Mouse (Mus musculus) thymus, postnatal 25 days (tissue): Measurements from ENCODE around the gene Fkrp.

ENCODE experiments used
- DNase-seq: peaks from one replicate; pipeline ENCODE4 v3.0.0; 2022

The Fkrp gene

DNA sequence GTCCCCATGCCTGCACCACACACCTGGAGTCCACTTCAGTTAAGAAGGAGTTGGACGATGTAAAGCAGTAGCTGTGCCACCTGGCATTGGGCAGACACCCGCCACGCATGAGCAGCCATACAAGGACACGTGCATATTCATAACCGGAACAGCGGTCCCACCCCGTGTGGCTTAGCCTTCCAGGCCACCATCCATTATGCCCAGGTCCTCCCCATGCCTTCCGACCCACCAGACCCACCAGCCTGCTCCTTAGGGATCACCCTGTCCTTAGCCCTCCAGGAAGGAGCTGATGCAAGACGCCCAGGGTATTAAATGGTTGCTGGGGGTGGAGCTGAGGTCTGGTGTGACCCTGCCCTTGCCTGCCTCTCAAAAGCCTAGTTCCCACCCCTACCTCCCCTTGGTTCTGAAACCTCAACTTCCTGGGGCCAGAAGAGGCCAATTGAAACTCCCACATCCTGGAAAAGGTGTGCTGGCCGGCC is 32.0 kb downstream of the Fkrp start:
- DNase-seq: no peak

- no peak for DNase-seq
These were observed 32.6 kb downstream of the Fkrp start for GRCm38 (mm10) chr7:16783758-16784415.

DNA sequence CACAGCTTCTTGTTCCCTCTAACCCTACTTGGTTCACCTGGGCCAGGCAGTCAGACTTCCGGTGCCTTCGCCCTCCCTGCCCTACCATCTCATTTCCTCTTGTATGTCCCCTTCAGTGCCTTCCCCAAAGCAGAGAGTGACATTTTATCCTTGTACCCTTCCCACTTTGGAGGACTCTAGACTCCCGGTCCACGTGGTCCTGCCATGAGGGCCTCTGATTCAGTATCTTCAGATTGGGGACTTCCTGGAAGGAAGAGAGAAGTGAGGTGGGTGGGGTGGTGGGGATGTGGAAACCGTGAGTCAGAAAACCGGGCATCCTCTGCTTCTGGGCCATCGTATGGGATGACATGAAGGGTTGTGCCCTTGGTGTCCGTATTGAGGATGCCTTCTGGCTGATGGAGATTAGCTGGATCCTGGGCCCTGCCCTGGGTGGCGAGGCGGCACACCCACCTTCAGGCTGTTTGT is 33.3 kb downstream of the Fkrp start:
- DNase-seq: peak; percentile 59

DNA sequence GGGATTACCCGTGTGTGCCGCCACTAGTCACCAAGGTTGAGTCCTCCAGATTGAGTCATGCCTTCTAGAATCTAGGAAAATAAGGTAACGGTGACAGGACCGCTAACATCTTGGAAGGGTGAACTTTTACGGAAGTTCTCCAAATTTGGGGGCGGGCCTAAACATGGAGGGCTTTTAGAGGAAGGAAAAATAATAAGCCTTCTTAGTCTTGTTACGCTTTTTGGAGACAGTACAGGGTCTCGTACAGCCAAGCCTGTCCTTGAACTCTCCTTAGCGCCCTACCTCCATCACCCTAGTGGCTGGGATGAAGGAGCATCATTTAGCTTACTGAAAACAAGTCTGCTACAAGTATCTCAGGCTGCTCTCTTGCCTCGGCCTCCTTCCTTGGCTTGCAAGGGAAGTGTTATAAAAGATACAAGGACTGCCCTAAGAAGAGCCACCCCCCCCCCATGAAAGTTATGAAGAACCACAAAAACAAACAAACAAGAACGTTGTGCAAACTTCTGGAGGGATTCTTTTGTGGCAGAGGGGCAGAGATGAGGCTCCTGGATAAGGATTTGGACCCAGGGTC is 33.9 kb downstream of the Fkrp start:
- DNase-seq: no peak

GRCm38 (mm10) chr7:16781816-16782554 is 34.5 kb downstream of the Fkrp start:
- DNase-seq: peak; percentile 57

- DNase-seq: no peak
These were observed 35.0 kb downstream of the Fkrp start for GRCm38 (mm10) chr7:16781555-16781815.

DNA sequence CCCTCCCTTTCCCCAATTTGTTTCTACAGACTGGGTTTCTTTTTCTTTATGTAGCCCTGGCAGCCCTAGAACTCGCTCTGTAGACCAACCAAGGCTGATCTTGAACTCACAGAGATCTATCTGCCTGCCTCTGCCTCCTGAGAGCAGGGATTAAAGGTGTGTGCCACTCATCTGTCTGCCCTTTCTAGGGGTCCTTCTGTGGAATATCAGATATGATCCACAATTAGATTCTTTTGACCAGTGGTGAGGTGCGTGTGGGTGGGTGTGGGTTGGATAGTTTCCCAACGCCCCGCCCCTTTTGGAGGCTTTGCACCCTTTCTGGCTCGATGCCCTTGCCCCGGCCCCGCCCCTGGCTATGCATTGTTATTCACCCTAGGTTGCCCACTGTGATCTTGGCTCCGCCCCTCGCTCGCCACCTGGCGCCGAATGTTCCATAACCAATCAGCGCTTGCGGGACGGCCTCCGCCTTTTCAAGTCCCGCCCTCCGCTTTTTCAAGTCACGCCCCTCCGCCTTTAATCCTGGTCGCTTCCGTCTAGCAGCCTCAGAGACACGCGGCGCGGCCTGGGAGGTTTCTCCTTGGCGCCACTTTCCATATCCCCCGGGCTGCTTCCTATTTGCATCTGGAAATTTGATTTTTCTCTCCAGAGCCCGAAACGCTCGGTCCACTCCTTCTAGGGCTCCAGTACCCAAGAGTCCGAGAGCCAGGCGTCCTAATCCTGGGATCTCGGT is 35.5 kb downstream of the Fkrp start, which contains the start of gene Slc1a5:
Gene Slc1a5, plus strand, starts transcription at position 516 of the 730 bp plus-strand sequence.
- DNase-seq: peak; percentile 97

DNA sequence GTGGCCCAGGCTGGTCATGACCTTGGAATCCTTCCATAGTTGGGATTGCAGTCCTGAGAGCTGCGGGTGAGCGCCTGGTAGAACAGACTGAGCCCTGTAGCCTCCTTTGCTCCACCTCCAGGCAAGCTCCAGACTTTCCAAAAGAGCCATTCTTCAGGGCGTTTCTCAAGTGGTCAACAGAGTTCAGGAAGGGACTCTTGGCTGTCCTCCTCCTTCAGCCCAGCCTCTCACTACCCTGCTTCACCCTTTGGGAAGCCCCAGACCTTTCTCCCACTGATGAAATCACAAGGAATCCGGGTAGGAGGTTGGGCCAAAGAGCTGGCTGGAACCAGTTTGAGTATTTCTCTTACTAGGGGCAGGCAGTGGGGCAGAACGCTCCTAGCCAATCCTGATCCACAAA is 36.5 kb downstream of the Fkrp start:
- no peak for DNase-seq

DNA sequence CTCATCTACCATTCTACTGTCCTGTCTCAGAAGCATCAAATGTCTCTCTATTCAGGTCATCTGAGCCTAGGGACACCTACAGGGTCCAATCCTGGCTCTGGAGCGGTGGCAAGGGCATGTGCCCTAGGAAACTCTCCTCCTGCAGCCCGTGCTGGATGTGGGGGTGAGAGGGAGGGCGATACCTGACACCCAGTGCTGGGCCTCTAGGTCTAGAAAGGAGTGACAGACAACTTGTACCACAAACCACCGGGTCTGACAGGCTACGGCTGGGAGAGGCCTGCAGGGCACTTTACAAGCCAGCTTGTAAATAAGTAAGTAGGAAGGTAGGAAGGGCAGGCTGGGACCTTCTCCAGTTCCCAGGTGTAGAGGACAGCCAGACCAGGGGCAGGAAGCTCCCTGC is 40.6 kb downstream of the Fkrp start:
- DNase-seq: no peak

GRCm38 (mm10) chr7:16766443-16766842 is 50.1 kb downstream of the Fkrp start:
- DNase-seq: peak; percentile 73

GRCm38 (mm10) chr7:16763463-16764218 is 52.9 kb downstream of the Fkrp start:
- no peak for DNase-seq

DNA sequence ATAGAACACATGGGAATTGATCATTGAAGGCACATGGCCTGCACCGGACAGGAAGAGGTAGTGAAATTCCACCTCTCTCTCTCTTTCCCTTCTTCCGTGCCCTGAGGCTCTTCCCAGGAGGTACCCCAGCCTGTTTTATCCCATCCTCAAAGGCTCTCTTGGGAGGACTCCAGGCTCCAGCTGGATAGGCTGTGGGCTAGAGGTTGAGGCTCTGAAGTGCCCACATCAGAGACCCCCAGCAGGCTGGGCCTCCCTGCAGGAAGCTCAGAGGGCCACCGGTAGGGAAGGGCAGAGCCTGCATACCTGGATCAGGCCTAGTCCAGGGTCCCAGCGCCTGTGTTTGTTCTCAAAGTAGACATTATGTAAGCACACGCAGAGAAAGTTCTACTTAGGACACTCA is 54.9 kb downstream of the Fkrp start:
- no peak for DNase-seq

DNA sequence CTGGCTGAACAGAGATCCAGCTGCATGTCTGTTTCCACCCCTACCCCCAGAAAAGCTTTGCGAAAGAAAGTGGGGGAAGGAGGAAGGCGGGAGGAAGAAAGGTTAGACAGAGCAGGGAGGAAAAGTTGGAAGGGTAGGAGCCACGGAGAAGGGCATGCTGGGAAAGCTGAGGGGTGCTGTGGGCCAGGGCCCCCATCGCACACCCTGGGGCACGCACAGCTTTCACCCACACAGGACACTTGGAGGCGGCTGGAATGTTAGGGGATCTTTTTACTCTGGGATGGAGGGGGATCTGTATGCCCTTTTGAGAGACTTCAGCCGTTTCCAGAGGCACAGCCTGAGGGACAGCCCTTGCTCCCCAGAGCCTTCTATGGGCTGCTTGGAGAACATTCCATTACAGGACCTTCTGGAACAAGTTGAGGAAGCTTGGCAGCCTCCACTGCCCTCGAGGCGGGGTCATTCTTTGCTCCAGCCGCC is 55.5 kb downstream of the Fkrp start:
- no peak for DNase-seq

DNA sequence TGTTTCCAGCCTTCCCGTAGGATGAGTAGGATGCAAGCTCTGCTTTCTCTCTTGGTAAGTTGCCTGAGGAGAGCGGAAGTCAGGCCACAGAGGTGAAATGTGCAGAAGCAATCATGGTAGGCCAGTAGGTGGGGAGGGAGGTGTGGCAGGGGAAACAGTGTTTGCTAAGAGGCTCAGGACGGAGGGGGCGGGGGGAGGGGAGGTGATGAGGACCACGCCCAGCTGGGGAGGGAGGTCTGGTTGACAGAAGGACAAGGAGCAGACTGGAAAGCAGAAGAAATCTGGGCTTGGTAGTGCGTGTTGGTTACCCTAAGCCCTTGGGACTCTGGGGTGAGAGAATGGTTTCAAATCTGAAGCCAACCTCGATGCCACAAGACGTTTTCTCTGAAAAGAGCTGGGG is 56.2 kb downstream of the Fkrp start:
- peak; percentile 25 for DNase-seq
